Mouse (Mus musculus) CD4-positive helper T cell, adult 2 months (primary cell): ENCODE measurements around the gene Prkg1.
A peak's percentile ranks its signal among the peaks of the same experiment; 100 is the strongest.

ENCODE experiments used
- DNase-seq: peaks from one replicate; pipeline ENCODE4 v3.0.0-alpha.2; 2012; ENCODE audit warnings: low read depth, missing footprints, low spot score

Prkg1 gene

GRCm38 (mm10) chr19:31746635-31747034, 18.2 kb downstream of the Prkg1 start:
- peak; percentile 7 for DNase-seq

- DNase-seq = no peak
These were observed 21.4 kb downstream of the Prkg1 start for GRCm38 (mm10) chr19:31743241-31744045.

- DNase-seq = no peak
These were observed 49.9 kb downstream of the Prkg1 start for GRCm38 (mm10) chr19:31714900-31715299.

GRCm38 (mm10) chr19:31714418-31714817, 50.4 kb downstream of the Prkg1 start:
- no peak for DNase-seq

GRCm38 (mm10) chr19:31713321-31713720, 51.5 kb downstream of the Prkg1 start:
- DNase-seq = no peak

GRCm38 (mm10) chr19:31710336-31710735, 54.5 kb downstream of the Prkg1 start:
- DNase-seq = no peak

GRCm38 (mm10) chr19:31703991-31704390, 60.8 kb downstream of the Prkg1 start:
- no peak for DNase-seq

GRCm38 (mm10) chr19:31698916-31699315, 65.9 kb downstream of the Prkg1 start:
- DNase-seq = no peak

GRCm38 (mm10) chr19:31680821-31681220, 84.0 kb downstream of the Prkg1 start:
- DNase-seq = peak; percentile 7

GRCm38 (mm10) chr19:31678324-31678723, 86.5 kb downstream of the Prkg1 start:
- DNase-seq = no peak

- DNase-seq = no peak
These were observed 93.1 kb downstream of the Prkg1 start for GRCm38 (mm10) chr19:31671726-31672125.

GRCm38 (mm10) chr19:31665007-31665406, 99.8 kb downstream of the Prkg1 start:
- DNase-seq = no peak

GRCm38 (mm10) chr19:31664159-31664991, 100.5 kb downstream of the Prkg1 start:
- no peak for DNase-seq

- DNase-seq = no peak
These were observed 101.2 kb downstream of the Prkg1 start for GRCm38 (mm10) chr19:31663437-31664158.

- DNase-seq = no peak
These were observed 102.0 kb downstream of the Prkg1 start for GRCm38 (mm10) chr19:31662802-31663201.

GRCm38 (mm10) chr19:31658751-31659397, 106.0 kb downstream of the Prkg1 start:
- no peak for DNase-seq

- no peak for DNase-seq
These were observed 108.6 kb downstream of the Prkg1 start for GRCm38 (mm10) chr19:31656256-31656655.

GRCm38 (mm10) chr19:31655826-31656225, 109.0 kb downstream of the Prkg1 start:
- no peak for DNase-seq

GRCm38 (mm10) chr19:31654022-31654421, 110.8 kb downstream of the Prkg1 start:
- DNase-seq = no peak

GRCm38 (mm10) chr19:31650452-31650851, 114.4 kb downstream of the Prkg1 start:
- no peak for DNase-seq

- no peak for DNase-seq
These were observed 117.3 kb downstream of the Prkg1 start for GRCm38 (mm10) chr19:31647492-31647891.
